Mouse (Mus musculus) R1 (cell line): ENCODE results near the gene Rasgrp2.

Source experiments
- DNase-seq: peaks from one replicate; pipeline ENCODE4 v3.0.0-alpha.2; 2018; ENCODE audit warnings: low read depth, low spot score

The Rasgrp2 gene

GRCm38 (mm10) chr19:6407109-6407508 lies 8.0 kb downstream of the Rasgrp2 start:
- no peak for DNase-seq

- DNase-seq = peak; percentile 73
Measured at GRCm38 (mm10) chr19:6407816-6408510, 8.8 kb downstream of the Rasgrp2 start.

DNA sequence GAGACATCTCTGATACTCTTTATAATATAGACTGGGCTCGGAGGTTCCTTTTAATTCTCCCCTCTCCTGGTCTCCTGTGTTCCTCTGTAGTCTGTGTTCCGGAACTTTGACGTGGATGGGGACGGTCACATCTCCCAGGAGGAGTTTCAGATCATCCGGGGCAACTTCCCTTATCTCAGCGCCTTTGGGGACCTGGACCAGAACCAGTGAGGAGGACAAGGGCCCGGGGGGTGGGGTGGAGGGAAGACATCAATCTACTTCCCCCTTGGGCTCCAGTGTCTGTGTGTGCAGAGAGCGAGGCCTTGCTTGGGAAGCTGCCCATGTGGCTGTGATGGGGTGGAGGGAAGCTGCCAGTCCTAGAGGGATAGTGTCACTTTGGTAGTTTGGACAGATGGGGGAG lies 9.6 kb downstream of the Rasgrp2 start:
- DNase-seq = no peak

DNA sequence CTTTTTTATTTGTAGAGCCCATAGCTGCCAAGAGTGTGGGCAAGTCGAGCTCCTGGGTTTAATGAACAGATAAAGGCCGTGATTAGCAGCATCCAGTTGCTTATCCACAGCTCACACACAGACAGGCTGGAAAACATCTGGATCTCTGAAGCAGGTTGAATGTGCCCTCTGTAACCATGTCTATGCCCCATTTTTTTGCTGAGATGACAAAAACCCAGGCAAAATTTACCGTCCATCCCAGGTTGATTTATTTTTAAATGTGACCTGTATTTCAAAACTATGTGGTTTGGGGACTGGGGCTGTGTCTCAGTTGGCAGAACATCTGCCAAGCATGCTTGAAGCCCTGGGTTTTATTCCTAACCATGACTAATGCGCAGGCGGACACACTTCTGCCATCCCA lies 10.0 kb downstream of the Rasgrp2 start:
- no peak for DNase-seq

GRCm38 (mm10) chr19:6409936-6410335 lies 10.8 kb downstream of the Rasgrp2 start:
- no peak for DNase-seq

DNA sequence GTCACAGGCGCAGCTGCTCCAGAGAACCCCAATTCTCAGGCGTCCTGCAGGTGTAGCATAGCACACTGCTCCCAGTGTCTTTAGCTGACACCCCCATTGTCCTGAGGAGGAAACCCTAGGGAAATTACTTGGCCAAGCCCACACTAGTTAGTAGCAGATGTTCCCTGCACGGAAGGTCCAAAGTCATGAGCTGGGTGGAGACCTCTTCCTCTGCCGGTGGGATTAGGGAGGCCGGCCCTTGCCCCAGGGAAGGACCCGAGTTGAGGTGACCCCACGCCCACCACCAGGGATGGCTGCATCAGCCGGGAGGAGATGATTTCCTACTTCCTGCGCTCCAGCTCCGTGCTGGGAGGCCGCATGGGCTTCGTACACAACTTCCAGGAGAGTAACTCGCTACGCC lies 13.7 kb downstream of the Rasgrp2 start:
- peak; percentile 44 for DNase-seq

- no peak for DNase-seq
Measured at GRCm38 (mm10) chr19:6415454-6415853, 16.3 kb downstream of the Rasgrp2 start.

DNA sequence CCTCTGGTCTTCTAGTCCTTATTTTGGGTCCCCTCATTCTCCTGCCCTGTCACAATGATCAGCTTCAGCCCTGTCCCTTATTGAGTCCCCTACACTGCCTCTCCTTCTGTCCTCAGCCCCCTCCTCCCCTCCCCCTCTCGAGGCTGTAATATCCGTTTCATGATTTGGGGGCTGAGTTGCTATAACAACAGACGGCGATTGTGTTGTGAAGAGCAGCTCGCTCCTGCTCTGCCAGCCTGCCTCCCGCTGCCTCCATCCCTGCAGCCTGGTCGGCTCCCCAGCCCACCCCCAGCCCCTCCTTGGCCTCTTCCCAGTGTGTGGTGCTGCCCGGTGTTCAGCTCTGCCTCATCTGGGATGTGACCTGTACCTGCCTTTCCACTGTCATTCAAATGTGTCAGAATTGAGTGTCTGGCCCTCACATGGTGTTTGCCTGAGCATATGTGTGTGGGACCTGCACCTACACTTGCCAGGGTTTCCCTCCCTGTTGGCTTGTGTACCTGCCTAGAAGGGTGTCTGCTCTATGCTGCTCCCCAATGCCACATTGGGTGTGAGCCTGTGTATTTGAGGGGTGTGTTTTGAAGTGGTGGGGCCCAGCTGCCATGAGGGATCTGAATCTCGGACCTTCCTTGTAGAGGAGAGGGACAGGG lies 17.1 kb downstream of the Rasgrp2 start:
- peak; percentile 42 for DNase-seq

DNA sequence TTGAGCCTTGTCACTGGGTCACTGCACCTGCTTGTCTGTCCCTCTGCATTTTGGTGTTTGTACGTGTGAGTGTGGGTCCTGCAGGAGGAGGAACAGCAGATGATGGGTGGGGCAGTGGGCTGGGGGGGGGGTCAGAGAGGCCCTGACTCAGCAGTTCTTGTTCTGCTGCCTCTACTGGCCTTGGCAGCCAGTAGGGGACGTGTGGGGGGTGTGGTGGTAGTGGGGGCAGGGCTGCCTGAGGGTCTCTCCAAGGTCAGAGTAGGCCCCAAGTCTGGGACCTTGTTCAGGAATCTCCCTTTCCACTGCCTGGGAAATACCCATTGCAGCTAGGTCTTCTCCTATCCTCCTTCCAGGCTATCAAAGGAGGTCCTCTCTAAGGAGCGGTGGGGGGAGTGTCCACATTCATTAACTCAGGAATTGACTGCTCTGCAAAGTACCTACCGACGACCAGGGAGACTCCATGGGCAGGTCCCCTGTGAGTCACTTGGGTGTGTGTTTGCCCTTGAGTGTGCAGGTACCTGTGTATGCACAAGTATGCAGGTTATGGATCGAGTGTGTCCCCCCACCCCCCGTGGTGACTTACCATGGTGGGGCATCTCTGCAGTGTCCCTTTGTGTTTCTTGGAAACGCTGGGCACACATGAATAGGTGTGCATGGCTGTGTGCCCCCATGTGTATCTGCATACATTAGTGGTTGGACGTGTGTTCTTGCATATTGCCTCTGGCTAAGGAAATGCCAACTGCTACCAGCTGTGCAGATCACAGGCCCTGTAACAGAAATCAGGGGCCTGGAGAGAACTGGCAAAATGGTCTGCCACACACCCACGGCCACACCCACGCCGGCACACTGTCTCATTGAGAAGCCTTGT lies 18.0 kb downstream of the Rasgrp2 start:
- DNase-seq = peak; percentile 56

- peak; percentile 94 for DNase-seq
Measured at GRCm38 (mm10) chr19:6418233-6418879, 19.2 kb downstream of the Rasgrp2 start, which contains the start of gene Nrxn2. Nrxn2 (plus strand) TSS chr19:6418731.

- no peak for DNase-seq
Measured at GRCm38 (mm10) chr19:6418984-6419692, 20.0 kb downstream of the Rasgrp2 start.

GRCm38 (mm10) chr19:6419805-6420310 lies 20.7 kb downstream of the Rasgrp2 start:
- no peak for DNase-seq

DNA sequence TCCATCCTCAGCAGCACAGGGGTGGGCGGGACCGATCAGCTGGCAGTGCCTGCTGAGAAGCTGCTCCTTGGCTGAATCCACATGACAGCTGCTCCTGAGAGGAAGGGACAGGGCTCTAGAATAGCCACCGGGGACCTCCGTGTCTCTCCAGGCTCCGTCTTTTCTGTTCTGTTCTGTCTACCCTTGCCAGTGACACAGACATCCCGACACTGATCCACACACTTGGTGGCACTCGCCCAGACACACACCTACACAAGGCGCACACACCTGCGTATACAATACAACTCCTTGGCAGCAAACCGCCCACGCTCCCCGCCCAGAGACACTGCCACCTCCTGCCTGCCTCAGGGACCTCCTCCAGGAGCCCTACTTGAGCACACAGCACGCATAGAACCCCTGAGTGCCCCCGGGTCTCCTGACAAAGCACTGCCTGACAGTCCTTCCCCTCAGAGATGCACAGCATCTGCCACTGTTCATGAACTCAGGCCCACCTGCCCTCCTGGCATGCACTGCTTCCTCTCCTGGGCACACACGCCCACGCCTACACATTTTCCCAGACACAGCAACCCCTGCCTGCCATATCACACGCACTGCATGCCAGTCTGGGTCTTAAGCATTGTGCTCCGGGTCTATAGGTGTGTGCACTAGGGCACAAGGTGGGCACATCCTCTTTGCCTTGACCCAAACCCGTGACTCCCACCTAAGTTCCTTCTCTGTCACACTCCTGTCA lies 21.5 kb downstream of the Rasgrp2 start:
- no peak for DNase-seq

GRCm38 (mm10) chr19:6421211-6421590 lies 22.1 kb downstream of the Rasgrp2 start:
- no peak for DNase-seq

GRCm38 (mm10) chr19:6422014-6422413 lies 22.9 kb downstream of the Rasgrp2 start:
- no peak for DNase-seq

DNA sequence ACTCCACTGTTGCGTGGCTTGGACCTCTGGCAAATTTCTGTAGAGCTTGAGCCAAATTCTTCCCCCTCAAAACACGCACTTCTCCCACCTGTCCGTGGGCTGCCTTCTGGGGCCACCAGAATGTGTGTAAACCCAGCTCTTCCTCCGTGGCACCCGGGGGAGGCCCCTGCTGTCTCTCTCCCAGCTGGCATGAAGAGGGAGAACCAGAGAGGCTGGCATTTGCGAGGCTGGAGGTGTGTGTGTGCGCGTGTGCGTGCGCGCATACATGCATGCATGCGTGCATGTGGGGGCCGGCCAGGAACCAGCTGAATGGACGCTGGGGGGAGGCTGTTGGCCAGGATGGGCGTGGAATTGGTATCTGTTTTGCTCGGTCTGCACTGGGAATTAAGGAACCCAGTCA lies 24.1 kb downstream of the Rasgrp2 start:
- no peak for DNase-seq

DNA sequence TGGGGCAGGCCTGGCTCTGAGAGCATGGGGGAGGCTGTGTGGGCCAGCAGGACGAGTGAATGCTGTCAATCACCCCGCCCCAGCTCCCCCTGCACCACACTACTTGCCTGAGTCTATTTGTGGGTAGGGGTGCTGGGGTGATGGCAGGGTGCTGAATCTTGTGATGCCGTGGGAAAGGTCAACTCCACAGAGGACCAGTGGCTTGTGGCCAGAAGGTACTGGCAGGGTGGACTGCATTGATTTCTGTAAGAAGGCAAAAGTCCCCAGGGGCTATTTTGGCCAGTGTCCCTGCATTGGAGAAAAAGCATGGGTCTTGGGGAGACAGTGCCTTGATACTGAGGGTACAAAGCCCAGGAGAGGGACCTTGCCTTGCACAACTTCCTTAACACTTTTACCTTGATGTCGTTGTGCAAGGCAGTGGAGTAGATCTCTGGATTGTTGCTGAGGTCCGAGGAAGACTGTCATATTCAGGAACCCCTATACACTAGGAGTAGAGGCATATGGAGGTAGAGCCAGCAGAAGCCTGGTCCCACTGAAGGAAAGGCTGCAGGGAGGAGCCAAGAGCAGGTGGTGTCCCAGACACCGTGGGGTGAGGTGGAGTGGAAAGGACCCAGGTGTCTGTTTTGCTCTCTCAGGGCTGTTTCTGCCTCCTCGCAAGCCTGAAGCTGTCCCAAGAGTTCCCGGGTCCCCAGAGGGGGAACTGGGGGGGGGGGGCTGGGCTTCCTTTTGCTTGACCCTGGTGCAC lies 25.2 kb downstream of the Rasgrp2 start:
- no peak for DNase-seq

DNA sequence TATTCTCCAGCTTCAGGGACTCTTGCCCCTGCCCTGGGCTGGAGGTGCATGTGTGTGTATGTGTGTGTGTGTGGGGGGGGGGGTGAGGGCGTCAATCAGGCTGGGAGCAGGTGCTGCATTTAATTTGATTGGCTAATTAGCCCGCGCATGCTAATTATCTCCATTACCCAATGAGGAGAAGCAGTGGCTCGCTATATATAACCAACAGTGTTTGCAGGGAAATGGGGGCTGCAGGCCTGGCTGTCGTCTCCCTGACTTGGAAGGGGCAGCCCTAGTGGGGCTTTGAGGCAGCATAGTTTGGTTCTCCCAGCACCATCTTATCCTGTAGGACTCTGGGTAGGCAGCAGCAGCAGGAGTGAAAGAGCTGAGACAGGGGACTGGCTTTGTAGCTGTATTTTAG lies 26.5 kb downstream of the Rasgrp2 start:
- no peak for DNase-seq

- peak; percentile 85 for DNase-seq
Measured at GRCm38 (mm10) chr19:6426703-6427500, 27.8 kb downstream of the Rasgrp2 start.
